ENCODE assay signal across 15 mouse cellular contexts in genomic region chr17:46497956-46498355, GRCm38 (mm10). TPM values are rescaled to one million over a fixed set of nuclear protein-coding genes. Genes with fewer than 3 reads are reported as not detected.
DNase-seq lines count a peak whose midpoint lies in the region; ATAC-seq and TF ChIP-seq lines count a peak whose summit lies in the region.
"Had no signal": no experiment of that assay in that cellular context is flagged by ENCODE, and none has a peak within 500 bp of the region (broad histone marks: within the 10 kb centered on the region; RNA-seq: fewer than 3 reads in every experiment).

No protein-coding gene starts in this region.

- no peak for ATAC-seq in liver, embryonic 11.5 days (replicated peaks; ENCODE audit: low FRiP score)
- no peak for ATAC-seq in liver, postnatal 0 days
- no peak for ATAC-seq in liver, embryonic 13.5 days (ENCODE audit: low read depth)
- ATAC-seq in heart, embryonic 11.5 days (replicated peaks; ENCODE audit: insufficient number of reproducible peaks, low FRiP score, low TSS enrichment): no peak

- 79% methylated on average over 8 of the region's 8 CpGs for WGBS in liver, embryonic 11.5 days
- 77% methylated on average over 8 of the region's 8 CpGs for WGBS in liver, postnatal 0 days (ENCODE audit: insufficient replicate concordance)
- 72% methylated on average over 8 of the region's 8 CpGs for WGBS in liver, embryonic 13.5 days (ENCODE audit: insufficient replicate concordance)
- WGBS in cerebellum, adult 2 months: 61% methylated on average over 8 of the region's 8 CpGs
- WGBS in heart, embryonic 11.5 days (ENCODE audit: insufficient replicate concordance): 72% methylated on average over 8 of the region's 8 CpGs

- H3K36me3 ChIP-seq in liver, embryonic 11.5 days (ENCODE audit: control insufficient read depth, insufficient read depth, low read length): peaks cover 3% of the 10 kb centered on the region; the same call in 1 of the 2 replicates
- no peaks in the 10 kb centered on the region for H3K36me3 ChIP-seq in liver, postnatal 0 days (replicated peaks; ENCODE audit: insufficient read depth, low read length)
- peaks cover 25% of the 10 kb centered on the region for H3K36me3 ChIP-seq in liver, embryonic 13.5 days
- peaks cover 4% of the 10 kb centered on the region; the same call in 1 of the 2 replicates for H3K36me3 ChIP-seq in heart, embryonic 11.5 days (ENCODE audit: control insufficient read depth, insufficient read depth, low read length)

- no peak for TF ChIP-seq EP300 in liver, postnatal 0 days (IDR thresholded peaks at IDR 0.05; ENCODE audit: low read depth)

- DNase-seq in adrenal gland, postnatal 14 days: peak; percentile 24
- no peak for DNase-seq in adrenal gland, postnatal 4 days (ENCODE audit: low spot score in 2 of 2)
- no peak for DNase-seq in liver, embryonic 11.5 days (ENCODE audit: low spot score)
- no peak for DNase-seq in liver, postnatal 0 days
- DNase-seq in MN1 (ENCODE audit: low spot score): peak; percentile 68
- DNase-seq in liver, embryonic 13.5 days: no peak
- DNase-seq in cerebellum, adult 2 months: no peak
- DNase-seq: gastrocnemius, postnatal 10 days; lung, adult 2 months; right cerebral cortex, adult 18-20 months had no signal

- no peak overlapping the region for H3K4me3 ChIP-seq in liver, embryonic 11.5 days (ENCODE audit: low read depth, low read length)
- H3K4me3 ChIP-seq in liver, postnatal 0 days (ENCODE audit: low read depth, low read length): no peak overlapping the region
- no peak overlapping the region for H3K4me3 ChIP-seq in liver, embryonic 13.5 days (replicated peaks)
- H3K4me3 ChIP-seq in cerebellum, adult 2 months (replicated peaks; ENCODE audit: insufficient read depth, low read depth, low read length): no peak overlapping the region
- no peak overlapping the region for H3K4me3 ChIP-seq in heart, embryonic 11.5 days (ENCODE audit: low read depth, low read length)
- H3K4me3 ChIP-seq: left cerebral cortex, adult 2 months; neural tube, embryonic 13.5 days had no signal

- no peak overlapping the region for H3K27ac ChIP-seq in liver, embryonic 11.5 days (ENCODE audit: low read depth, low read length)
- no peak overlapping the region for H3K27ac ChIP-seq in liver, postnatal 0 days (ENCODE audit: low read depth)
- H3K27ac ChIP-seq in liver, embryonic 13.5 days: no peak overlapping the region
- no peak overlapping the region for H3K27ac ChIP-seq in cerebellum, adult 2 months (ENCODE audit: insufficient read depth, low read length)
- no peak overlapping the region for H3K27ac ChIP-seq in heart, embryonic 11.5 days (ENCODE audit: low read depth, low read length)
- H3K27ac ChIP-seq: left cerebral cortex, adult 2 months; neural tube, embryonic 13.5 days had no signal

- TF ChIP-seq POLR2A in cerebellum, adult 2 months (IDR thresholded peaks at IDR 0.05; ENCODE audit: borderline replicate concordance, insufficient read depth, low read length): no peak

- no peak for TF ChIP-seq CTCF in liver, postnatal 0 days (IDR thresholded peaks at IDR 0.05; ENCODE audit: low read depth)
- TF ChIP-seq CTCF in cerebellum, adult 2 months (IDR thresholded peaks at IDR 0.05; ENCODE audit: borderline replicate concordance, insufficient read depth, low read depth, low read length): no peak

- no peaks in the 10 kb centered on the region; the same call in 1 of the 2 replicates for H3K4me1 ChIP-seq in liver, embryonic 11.5 days (replicated peaks; ENCODE audit: control insufficient read depth, insufficient read depth, low read length)
- H3K4me1 ChIP-seq in liver, postnatal 0 days (ENCODE audit: insufficient read depth): peaks cover 7% of the 10 kb centered on the region
- peaks cover 27% of the 10 kb centered on the region for H3K4me1 ChIP-seq in liver, embryonic 13.5 days (replicated peaks)
- H3K4me1 ChIP-seq in cerebellum, adult 2 months (ENCODE audit: control insufficient read depth, insufficient read depth, low read length): no peaks in the 10 kb centered on the region
- peaks cover 5% of the 10 kb centered on the region; the same call in 1 of the 2 replicates for H3K4me1 ChIP-seq in heart, embryonic 11.5 days (ENCODE audit: control insufficient read depth, insufficient read depth, low read length)

- peak overlapping the region; percentile 93 for H3K4me2 ChIP-seq in liver, embryonic 11.5 days
- no peak overlapping the region for H3K4me2 ChIP-seq in liver, postnatal 0 days (ENCODE audit: low read depth, low read length)
- peak overlapping the region; percentile 92 for H3K4me2 ChIP-seq in liver, embryonic 13.5 days
- H3K4me2 ChIP-seq in heart, embryonic 11.5 days: no peak overlapping the region

- H3K9ac ChIP-seq in liver, embryonic 11.5 days (ENCODE audit: low read depth, low read length): no peak overlapping the region
- H3K9ac ChIP-seq in liver, postnatal 0 days (replicated peaks): no peak overlapping the region
- peak overlapping the region; percentile 80; the same call in 1 of the 2 replicates for H3K9ac ChIP-seq in liver, embryonic 13.5 days
- H3K9ac ChIP-seq in heart, embryonic 11.5 days (ENCODE audit: low read depth, low read length): no peak overlapping the region

- H3K9me3 ChIP-seq in liver, embryonic 11.5 days (ENCODE audit: control insufficient read depth, low read length): no peaks in the 10 kb centered on the region
- no peaks in the 10 kb centered on the region for H3K9me3 ChIP-seq in liver, postnatal 0 days (ENCODE audit: low read length)
- no peaks in the 10 kb centered on the region for H3K9me3 ChIP-seq in liver, embryonic 13.5 days (replicated peaks)
- H3K9me3 ChIP-seq in heart, embryonic 11.5 days (replicated peaks; ENCODE audit: control insufficient read depth, low read length): no peaks in the 10 kb centered on the region
- H3K9me3 ChIP-seq: neural tube, embryonic 13.5 days had no signal

- H3K27me3 ChIP-seq in liver, embryonic 11.5 days (replicated peaks; ENCODE audit: control insufficient read depth, insufficient read depth, low read length): peaks cover 11% of the 10 kb centered on the region
- peaks cover 5% of the 10 kb centered on the region; the same call in 1 of the 2 replicates for H3K27me3 ChIP-seq in liver, postnatal 0 days (ENCODE audit: insufficient read depth, low read length)
- peaks cover 24% of the 10 kb centered on the region for H3K27me3 ChIP-seq in liver, embryonic 13.5 days
- H3K27me3 ChIP-seq in cerebellum, adult 2 months (ENCODE audit: control insufficient read depth, insufficient read depth, low read length): no peaks in the 10 kb centered on the region
- peaks cover 7% of the 10 kb centered on the region for H3K27me3 ChIP-seq in heart, embryonic 11.5 days (ENCODE audit: control insufficient read depth, insufficient read depth, low read length)

RNA-seq across cellular contexts. Expression of gene Dnph1, which starts 1.4 kb away (rescaled TPM):
- total RNA-seq in adrenal gland, postnatal 14 days (2021): 5.3 and 7.8 TPM in 2 replicates
- 1 to 10 TPM; 9.2 to 9.3 TPM for total RNA-seq in adrenal gland, postnatal 4 days (2021)
- 63.6 and 65.0 TPM in 2 replicates for polyA plus RNA-seq in liver, embryonic 11.5 days (2014; fragmentation: Nextera tagmentation; extraction: Ambion mirVana)
- 7.4 and 8.6 TPM in 2 replicates for polyA plus RNA-seq in liver, postnatal 0 days (2015; fragmentation: Nextera tagmentation; extraction: Ambion mirVana)
- polyA plus RNA-seq in liver, embryonic 13.5 days (2015; fragmentation: Nextera tagmentation; extraction: Ambion mirVana): 34.6 and 35.1 TPM in 2 replicates
- 5.3 and 5.6 TPM in 2 replicates for polyA plus RNA-seq in cerebellum, adult 2 months (2012; rRNA removed)
- polyA plus RNA-seq in heart, embryonic 11.5 days (2014; fragmentation: Nextera tagmentation; extraction: Ambion mirVana): 27.9 and 28.4 TPM in 2 replicates

RNA-seq across cellular contexts. Expression of gene Ttbk1, which starts 10.5 kb away (rescaled TPM):
- 0.78 and 1.4 TPM in 2 replicates for total RNA-seq in adrenal gland, postnatal 14 days (2021)
- 1 to 10 TPM; 2.4 to 3.7 TPM for total RNA-seq in adrenal gland, postnatal 4 days (2021)
- polyA plus RNA-seq in liver, embryonic 11.5 days (2014; fragmentation: Nextera tagmentation; extraction: Ambion mirVana): 0.03 and 0.07 TPM in 2 replicates
- not detected in 2 replicates for polyA plus RNA-seq in liver, postnatal 0 days (2015; fragmentation: Nextera tagmentation; extraction: Ambion mirVana)
- polyA plus RNA-seq in liver, embryonic 13.5 days (2015; fragmentation: Nextera tagmentation; extraction: Ambion mirVana): 0.02 TPM in 2 replicates
- polyA plus RNA-seq in cerebellum, adult 2 months (2012; rRNA removed): 46.7 and 47.4 TPM in 2 replicates
- 0.04 and 0.07 TPM in 2 replicates for polyA plus RNA-seq in heart, embryonic 11.5 days (2014; fragmentation: Nextera tagmentation; extraction: Ambion mirVana)
- total RNA-seq: common myeloid progenitor, adult 5-6 weeks had no signal

RNA-seq across cellular contexts. Expression of gene Cul9, which starts 48.2 kb away (rescaled TPM):
- 17.1 and 20.7 TPM in 2 replicates for total RNA-seq in adrenal gland, postnatal 14 days (2021)
- 10 to 100 TPM; 26.2 to 26.6 TPM for total RNA-seq in adrenal gland, postnatal 4 days (2021)
- 1.1 and 1.2 TPM in 2 replicates for polyA plus RNA-seq in liver, embryonic 11.5 days (2014; fragmentation: Nextera tagmentation; extraction: Ambion mirVana)
- polyA plus RNA-seq in liver, postnatal 0 days (2015; fragmentation: Nextera tagmentation; extraction: Ambion mirVana): 1.0 and 1.3 TPM in 2 replicates
- polyA plus RNA-seq in liver, embryonic 13.5 days (2015; fragmentation: Nextera tagmentation; extraction: Ambion mirVana): 0.44 and 0.84 TPM in 2 replicates
- polyA plus RNA-seq in cerebellum, adult 2 months (2012; rRNA removed): 56.2 and 58.4 TPM in 2 replicates
- 2.5 and 4.4 TPM in 2 replicates for polyA plus RNA-seq in heart, embryonic 11.5 days (2014; fragmentation: Nextera tagmentation; extraction: Ambion mirVana)

RNA-seq across cellular contexts. Expression of gene Srf, which starts 58.0 kb away (rescaled TPM):
- 38.4 and 39.2 TPM in 2 replicates for total RNA-seq in adrenal gland, postnatal 14 days (2021)
- total RNA-seq in adrenal gland, postnatal 4 days (2021): 10 to 100 TPM; 35.4 to 36.8 TPM
- polyA plus RNA-seq in liver, embryonic 11.5 days (2014; fragmentation: Nextera tagmentation; extraction: Ambion mirVana): 5.6 and 9.2 TPM in 2 replicates
- polyA plus RNA-seq in liver, postnatal 0 days (2015; fragmentation: Nextera tagmentation; extraction: Ambion mirVana): 1.3 and 1.9 TPM in 2 replicates
- polyA plus RNA-seq in liver, embryonic 13.5 days (2015; fragmentation: Nextera tagmentation; extraction: Ambion mirVana): 2.9 and 3.2 TPM in 2 replicates
- 53.0 and 59.2 TPM in 2 replicates for polyA plus RNA-seq in cerebellum, adult 2 months (2012; rRNA removed)
- polyA plus RNA-seq in heart, embryonic 11.5 days (2014; fragmentation: Nextera tagmentation; extraction: Ambion mirVana): 14.6 and 15.0 TPM in 2 replicates

RNA-seq across cellular contexts. Expression of gene Slc22a7, which starts 59.7 kb away (rescaled TPM):
- 0.49 and 14.3 TPM in 2 replicates for total RNA-seq in adrenal gland, postnatal 14 days (2021)
- total RNA-seq in adrenal gland, postnatal 4 days (2021): 1 to 10 TPM in 1 of 2 experiments, under 1 TPM in 1; 0.14 to 4.0 TPM
- polyA plus RNA-seq in liver, embryonic 11.5 days (2014; fragmentation: Nextera tagmentation; extraction: Ambion mirVana): not detected in 2 replicates
- 0.18 and 0.34 TPM in 2 replicates for polyA plus RNA-seq in liver, postnatal 0 days (2015; fragmentation: Nextera tagmentation; extraction: Ambion mirVana)
- not detected in 2 replicates for polyA plus RNA-seq in liver, embryonic 13.5 days (2015; fragmentation: Nextera tagmentation; extraction: Ambion mirVana)
- polyA plus RNA-seq in cerebellum, adult 2 months (2012; rRNA removed): 0.71 and 0.72 TPM in 2 replicates
- polyA plus RNA-seq in heart, embryonic 11.5 days (2014; fragmentation: Nextera tagmentation; extraction: Ambion mirVana): 0.20 TPM in 1 of 2 replicates, not detected in the other
- total RNA-seq: common myeloid progenitor, adult 5-6 weeks had no signal
- polyA plus RNA-seq: heart, embryonic 14.5 days; lung, adult 2 months; neural tube, embryonic 13.5 days had no signal

Comparison
In these comparisons a context has a peak if more than half of its experiments do, and no peak if none do; other contexts are left out.
1. DNase-seq: peak in adrenal gland, postnatal 14 days (single experiment) and MN1 (single experiment); none in adrenal gland, postnatal 4 days (0 of 2), liver, embryonic 11.5 days (single experiment), liver, postnatal 0 days (single experiment), liver, embryonic 13.5 days (single experiment) and cerebellum, adult 2 months (0 of 2).
2. H3K4me2 ChIP-seq: peak in liver, embryonic 11.5 days (single experiment) and liver, embryonic 13.5 days (single experiment); none in liver, postnatal 0 days (single experiment) and heart, embryonic 11.5 days (single experiment).
3. RNA of gene Ttbk1, which starts 10.5 kb away (polyA plus RNA-seq): 46.7 to 47.4 TPM in cerebellum, adult 2 months; 0.04 to 0.07 TPM in heart, embryonic 11.5 days, 0.03 to 0.07 TPM in liver, embryonic 11.5 days, 0.02 TPM in liver, embryonic 13.5 days and not detected in liver, postnatal 0 days; every median in the first group is over 10 times any median in the second.
4. RNA of gene Cul9, which starts 48.2 kb away (polyA plus RNA-seq): 56.2 to 58.4 TPM in cerebellum, adult 2 months; 2.5 to 4.4 TPM in heart, embryonic 11.5 days, 1.1 to 1.2 TPM in liver, embryonic 11.5 days, 1.0 to 1.3 TPM in liver, postnatal 0 days and 0.44 to 0.84 TPM in liver, embryonic 13.5 days; every median in the first group is over 10 times any median in the second.